Mouse (Mus musculus): ENCODE data around the gene Olfr366. TPM values are rescaled to one million over a fixed set of nuclear protein-coding genes. Genes with fewer than 3 reads are reported as not detected.
"Not testable (repeated sequence)": the region's sequence is repeated elsewhere in the genome, so short reads cannot be mapped to it uniquely, and the experiment has no call there.

Gene Olfr366
- not detected in 2 replicates for total RNA-seq (2017)

GRCm38 (mm10) chr2:37211274-37211673 is at the start of gene Olfr366:
Gene Olfr366 (plus strand): TSS chr2:37211574.
- ATAC-seq (replicated peaks; ENCODE audit: low read depth, poor library complexity, severe bottlenecking) = no peak

- no peak for ATAC-seq (replicated peaks; ENCODE audit: low read depth, poor library complexity, severe bottlenecking)
Observed at GRCm38 (mm10) chr2:37187898-37188297, 23.5 kb upstream of the Olfr366 start, which contains the start of gene Olfr365. Gene Olfr365 (plus strand): TSS chr2:37188198.

GRCm38 (mm10) chr2:37261781-37262180 is 50.4 kb downstream of the Olfr366 start:
- not testable (repeated sequence) for ATAC-seq (replicated peaks; ENCODE audit: low read depth, poor library complexity, severe bottlenecking)

Other genes starting within 250 kb of the Olfr366 start
- not detected in 2 replicates for gene Olfr357, start 217.7 kb upstream of the Olfr366 start, total RNA-seq (2017)
- gene Olfr358, start 202.2 kb upstream of the Olfr366 start, total RNA-seq (2017) = not detected in 2 replicates
- gene Olfr360, start 145.8 kb upstream of the Olfr366 start, total RNA-seq (2017) = not detected in 2 replicates
- gene Olfr361, start 122.3 kb upstream of the Olfr366 start, total RNA-seq (2017) = not detected in 2 replicates
- gene Olfr362, start 93.7 kb upstream of the Olfr366 start, total RNA-seq (2017) = not detected in 2 replicates
- not detected in 2 replicates for gene Olfr364-ps1, start 72.3 kb upstream of the Olfr366 start, total RNA-seq (2017)
- not detected in 2 replicates for gene Olfr365, start 23.4 kb upstream of the Olfr366 start, total RNA-seq (2017)
- not detected in 2 replicates for gene Olfr368, start 114.9 kb downstream of the Olfr366 start, total RNA-seq (2017)
- gene Pdcl, start 147.8 kb downstream of the Olfr366 start, total RNA-seq (2017) = 77.8 and 83.4 TPM in 2 replicates
- gene Rc3h2, start 211.3 kb downstream of the Olfr366 start, total RNA-seq (2017) = 36.5 and 40.8 TPM in 2 replicates
- 14.2 and 15.5 TPM in 2 replicates for gene Zbtb26, start 231.6 kb downstream of the Olfr366 start, total RNA-seq (2017)
- gene Zbtb6, start 231.6 kb downstream of the Olfr366 start, total RNA-seq (2017) = 29.4 and 31.4 TPM in 2 replicates
- gene Rabgap1, start 231.7 kb downstream of the Olfr366 start, total RNA-seq (2017) = 24.8 and 53.1 TPM in 2 replicates